Mouse (Mus musculus): ENCODE results near the gene Styxl1. TPM values are rescaled to one million over a fixed set of nuclear protein-coding genes. Genes with fewer than 3 reads are reported as not detected.

Styxl1 gene
- polyA plus RNA-seq, 1 experiment from 2014 or later = not detected

- Histone ChIP-seq H3K27me3 (replicated peaks) (no peaks in the 10 kb centered on the region), H3K36me3 (peaks cover 24% of the 10 kb centered on the region), H3K9ac (no peak overlapping the region), H3K9me3 (replicated peaks) (no peaks in the 10 kb centered on the region), H3K27ac (0 out of 2 replicates have a peak overlapping the region, but pooled peaks have one; percentile 31), H3K4me3 (no peak overlapping the region), H3K4me1 (peaks cover 25% of the 10 kb centered on the region; the same call in 1 of the 2 replicates), H3K4me2 (no peak overlapping the region)
- WGBS (ENCODE audit: insufficient replicate concordance) = 60% methylated on average over 9 of the region's 9 CpGs
- no peak for ATAC-seq
Measured at GRCm38 (mm10) chr5:135724536-135725322, 53.5 kb downstream of the Styxl1 start.

- WGBS (ENCODE audit: insufficient replicate concordance) = 48% methylated on average over 3 of the region's 3 CpGs
- Histone ChIP-seq H3K27ac (no peak overlapping the region), H3K9me3 (replicated peaks) (no peaks in the 10 kb centered on the region), H3K4me1 (peaks cover 25% of the 10 kb centered on the region; the same call in 1 of the 2 replicates), H3K4me2 (no peak overlapping the region), H3K36me3 (peaks cover 22% of the 10 kb centered on the region), H3K27me3 (replicated peaks) (no peaks in the 10 kb centered on the region), H3K9ac (no peak overlapping the region), H3K4me3 (no peak overlapping the region)
- no peak for ATAC-seq
Measured at GRCm38 (mm10) chr5:135723165-135723751, 54.9 kb downstream of the Styxl1 start.

GRCm38 (mm10) chr5:135722121-135722520 is 56.1 kb downstream of the Styxl1 start:
- Histone ChIP-seq H3K27me3 (replicated peaks) (no peaks in the 10 kb centered on the region), H3K4me3 (no peak overlapping the region), H3K4me2 (no peak overlapping the region), H3K36me3 (peaks cover 29% of the 10 kb centered on the region), H3K27ac (no peak overlapping the region), H3K9me3 (replicated peaks) (no peaks in the 10 kb centered on the region), H3K4me1 (peaks cover 25% of the 10 kb centered on the region; the same call in 1 of the 2 replicates), H3K9ac (no peak overlapping the region)
- ATAC-seq = no peak
- 82% methylated on average over 11 of the region's 11 CpGs for WGBS (ENCODE audit: insufficient replicate concordance)

DNA sequence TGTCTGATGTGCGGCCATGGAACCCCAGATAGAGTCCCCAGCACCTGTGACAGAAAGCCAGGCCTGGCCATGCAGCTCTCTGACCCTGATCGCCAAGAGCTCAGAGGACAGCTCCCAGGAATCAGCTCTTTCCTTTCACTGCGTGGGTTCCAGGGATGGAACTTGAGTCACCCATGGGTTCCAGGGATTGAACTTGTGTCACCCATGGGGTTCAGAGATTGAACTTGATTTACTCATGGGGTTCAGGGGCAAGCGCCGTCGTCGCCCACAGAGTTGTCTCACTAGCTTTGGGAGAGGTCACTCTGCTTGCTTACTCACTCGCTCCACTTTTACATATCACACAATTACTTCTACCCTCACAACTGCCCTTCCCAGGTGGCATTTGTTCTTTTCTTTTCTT is 57.1 kb downstream of the Styxl1 start:
- no peak for ATAC-seq
- no peak overlapping the region for H3K4me2 ChIP-seq
- H3K27me3 ChIP-seq (replicated peaks) = no peaks in the 10 kb centered on the region
- peaks cover 38% of the 10 kb centered on the region for H3K36me3 ChIP-seq
- no peak overlapping the region for H3K27ac ChIP-seq
- H3K9me3 ChIP-seq (replicated peaks) = no peaks in the 10 kb centered on the region
- no peak overlapping the region for H3K4me3 ChIP-seq
- H3K9ac ChIP-seq = no peak overlapping the region
- 83% methylated on average over 8 of the region's 8 CpGs for WGBS (ENCODE audit: insufficient replicate concordance)
- peaks cover 20% of the 10 kb centered on the region; the same call in 1 of the 2 replicates for H3K4me1 ChIP-seq

GRCm38 (mm10) chr5:135720121-135720520 is 58.1 kb downstream of the Styxl1 start:
- no peak for ATAC-seq
- no peak overlapping the region for H3K4me3 ChIP-seq
- 77% methylated on average over 3 of the region's 3 CpGs for WGBS (ENCODE audit: insufficient replicate concordance)

GRCm38 (mm10) chr5:135719586-135720120 is 58.5 kb downstream of the Styxl1 start:
- WGBS (ENCODE audit: insufficient replicate concordance) = 79% methylated on average over 10 of the region's 10 CpGs

More at GRCm38 (mm10) chr5:135720121-135720520, 58.1 kb downstream of the Styxl1 start:
- Histone ChIP-seq H3K27ac (no peak overlapping the region), H3K36me3 (peaks cover 41% of the 10 kb centered on the region), H3K9ac (no peak overlapping the region), H3K9me3 (replicated peaks) (no peaks in the 10 kb centered on the region), H3K27me3 (replicated peaks) (no peaks in the 10 kb centered on the region), H3K4me1 (peaks cover 20% of the 10 kb centered on the region; the same call in 1 of the 2 replicates), H3K4me2 (no peak overlapping the region)

GRCm38 (mm10) chr5:135715624-135716023 is 62.6 kb downstream of the Styxl1 start:
- WGBS (ENCODE audit: insufficient replicate concordance) = 50% methylated on average over 10 of the region's 10 CpGs
- no peak overlapping the region for H3K4me2 ChIP-seq
- no peak overlapping the region for H3K4me3 ChIP-seq
- H3K9ac ChIP-seq = no peak overlapping the region
- peaks cover 45% of the 10 kb centered on the region for H3K4me1 ChIP-seq
- no peak overlapping the region for H3K27ac ChIP-seq
- no peaks in the 10 kb centered on the region for H3K27me3 ChIP-seq (replicated peaks)
- H3K36me3 ChIP-seq = peaks cover 33% of the 10 kb centered on the region
- H3K9me3 ChIP-seq (replicated peaks) = no peaks in the 10 kb centered on the region
- no peak for ATAC-seq

More at GRCm38 (mm10) chr5:135719586-135720120, 58.5 kb downstream of the Styxl1 start:
- Histone ChIP-seq H3K4me1 (peaks cover 21% of the 10 kb centered on the region; the same call in 1 of the 2 replicates), H3K9me3 (replicated peaks) (no peaks in the 10 kb centered on the region), H3K27me3 (replicated peaks) (no peaks in the 10 kb centered on the region), H3K27ac (no peak overlapping the region), H3K9ac (no peak overlapping the region), H3K4me3 (no peak overlapping the region), H3K36me3 (peaks cover 41% of the 10 kb centered on the region), H3K4me2 (no peak overlapping the region)
- no peak for ATAC-seq

DNA sequence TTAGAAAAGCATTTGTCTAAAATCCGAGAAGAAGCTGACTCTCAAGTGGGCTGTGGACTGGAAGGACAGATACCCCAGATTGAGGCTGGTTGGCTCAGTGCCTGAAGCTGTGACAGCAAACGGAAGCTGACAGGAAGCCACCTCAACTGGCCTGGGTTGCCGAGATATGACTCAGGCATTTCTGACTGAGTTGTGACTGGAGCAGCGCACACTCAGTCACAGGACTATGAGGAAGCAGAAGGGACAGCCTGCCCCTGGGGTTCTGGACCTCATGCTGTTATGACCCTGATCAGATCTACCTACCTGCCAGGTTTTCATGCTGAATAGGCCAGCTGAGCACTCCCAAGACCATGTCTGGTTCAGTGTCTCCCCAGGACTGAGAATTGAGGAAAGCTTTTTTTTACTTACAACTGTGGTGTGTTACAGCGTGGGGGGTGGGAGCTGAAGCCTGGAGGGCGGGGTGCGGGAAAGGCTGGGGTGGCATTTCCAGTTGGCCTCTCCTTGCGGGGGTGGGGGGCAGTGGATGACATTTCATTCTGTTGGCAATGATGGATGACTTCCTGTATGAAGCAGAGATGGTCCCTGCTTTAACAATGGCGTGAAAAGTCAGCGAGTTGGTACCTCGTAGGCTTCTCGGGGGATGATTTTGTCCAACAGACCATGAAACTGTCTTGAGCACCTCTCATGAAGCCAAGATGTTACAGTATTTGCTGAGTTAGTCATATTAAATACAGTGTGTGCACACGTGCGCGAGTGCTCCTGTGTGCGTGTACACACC is 64.6 kb downstream of the Styxl1 start:
- Histone ChIP-seq H3K9ac (peak overlapping the region; percentile 17; the same call in 1 of the 2 replicates), H3K36me3 (peaks cover 31% of the 10 kb centered on the region), H3K4me2 (peak overlapping the region; percentile 42), H3K4me1 (peaks cover 52% of the 10 kb centered on the region), H3K9me3 (replicated peaks) (no peaks in the 10 kb centered on the region), H3K27me3 (replicated peaks) (no peaks in the 10 kb centered on the region), H3K27ac (peak overlapping the region; percentile 50), H3K4me3 (no peak overlapping the region)
- ATAC-seq = peak; percentile 81
- WGBS (ENCODE audit: insufficient replicate concordance) = 33% methylated on average over 16 of the region's 16 CpGs

- Histone ChIP-seq H3K27ac (0 out of 2 replicates have a peak overlapping the region, but pooled peaks have one; percentile 50), H3K4me2 (0 out of 2 replicates have a peak overlapping the region, but pooled peaks have one; percentile 21), H3K4me3 (no peak overlapping the region), H3K4me1 (peaks cover 56% of the 10 kb centered on the region), H3K36me3 (peaks cover 29% of the 10 kb centered on the region), H3K9ac (no peak overlapping the region), H3K27me3 (replicated peaks) (no peaks in the 10 kb centered on the region), H3K9me3 (replicated peaks) (no peaks in the 10 kb centered on the region)
- ATAC-seq = no peak
- 19% methylated on average over 4 of the region's 4 CpGs for WGBS (ENCODE audit: insufficient replicate concordance)
Measured at GRCm38 (mm10) chr5:135712803-135713202, 65.4 kb downstream of the Styxl1 start.

DNA sequence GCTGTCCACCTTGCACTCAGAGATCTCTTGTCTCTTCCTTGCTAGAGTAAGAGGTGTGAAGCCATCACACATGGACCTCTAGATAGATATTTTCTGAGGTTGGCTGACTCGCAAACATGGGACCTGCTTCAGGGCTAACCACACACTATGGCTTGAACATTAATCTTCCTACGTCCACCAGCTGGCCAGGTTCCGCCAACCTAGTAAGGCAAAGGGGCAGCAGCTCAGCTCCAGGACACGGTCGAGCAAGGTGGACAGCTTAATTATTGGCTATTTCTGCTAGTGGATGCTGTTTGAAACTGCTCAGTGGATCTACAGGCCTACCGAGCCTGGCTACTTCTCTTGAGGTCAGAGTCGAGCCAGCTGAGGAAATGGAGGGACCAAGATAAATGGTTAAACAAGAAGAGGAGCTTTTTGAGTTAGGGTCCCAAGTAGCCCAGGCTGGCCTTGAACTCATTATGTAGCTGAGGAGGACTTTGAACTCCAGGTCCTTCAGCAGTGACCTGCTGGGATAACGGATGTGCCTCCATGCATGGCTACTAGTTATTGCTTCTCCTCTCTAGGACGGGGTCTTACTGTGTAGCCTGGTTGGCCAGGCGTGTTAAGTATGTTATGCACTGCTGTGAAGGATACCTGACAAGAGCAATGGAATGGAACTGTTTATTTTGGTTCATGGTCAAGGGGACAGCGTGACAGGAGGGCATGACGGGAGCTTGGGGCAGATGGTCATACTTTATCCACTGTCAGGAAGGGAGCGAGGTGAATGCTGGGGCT is 66.4 kb downstream of the Styxl1 start:
- H3K9me3 ChIP-seq (replicated peaks) = no peaks in the 10 kb centered on the region
- peaks cover 29% of the 10 kb centered on the region for H3K36me3 ChIP-seq
- peaks cover 65% of the 10 kb centered on the region for H3K4me1 ChIP-seq
- ATAC-seq = no peak
- no peak overlapping the region for H3K4me3 ChIP-seq
- H3K27me3 ChIP-seq (replicated peaks) = no peaks in the 10 kb centered on the region
- no peak overlapping the region for H3K4me2 ChIP-seq
- H3K27ac ChIP-seq = peak overlapping the region; percentile 22; the same call in 1 of the 2 replicates
- no peak overlapping the region for H3K9ac ChIP-seq
- WGBS (ENCODE audit: insufficient replicate concordance) = 61% methylated on average over 13 of the region's 13 CpGs
